Mouse (Mus musculus): ENCODE measurements around the gene Anks1b.

- TF ChIP-seq POLR2A (IDR thresholded peaks at IDR 0.05; ENCODE audit: low read depth, low read length) (no peak), CTCF (IDR thresholded peaks at IDR 0.05; ENCODE audit: extremely low read depth, insufficient read length, insufficient replicate concordance, low read depth, low read length) (no peak)
Measured at GRCm38 (mm10) chr10:90851077-90851476, 977.8 kb downstream of the Anks1b start.

Measured in small intestine, adult 2 months (tissue).